Mouse (Mus musculus) lung, embryonic 15.5 days (tissue): ENCODE measurements around the gene Usmg5. TPM values are rescaled to one million over a fixed set of nuclear protein-coding genes. Genes with fewer than 3 reads are reported as not detected.

ENCODE experiments used
- polyA plus RNA-seq: library from polyadenylated mRNA; unstranded; fragments of >200 nt; fragmentation: Nextera tagmentation; extraction: Ambion mirVana; gene quantifications from 2 replicates; pipeline ENCODE4 v1.2.1, GENCODE M21; 2015

Gene Usmg5
- polyA plus RNA-seq, 1 experiment from 2014 or later = 1,027 TPM

Other genes with a start within 250 kb of the Usmg5 start
- gene Ina, start 75.9 kb downstream of the Usmg5 start, polyA plus RNA-seq = 1.0 and 2.3 TPM in 2 replicates
- 85.4 and 86.0 TPM in 2 replicates for gene Nt5c2, start 75.5 kb downstream of the Usmg5 start, polyA plus RNA-seq
- gene Pcgf6, start 39.7 kb downstream of the Usmg5 start, polyA plus RNA-seq = 15.3 and 19.3 TPM in 2 replicates
- 5.2 and 5.3 TPM in 2 replicates for gene Taf5, start 22.9 kb downstream of the Usmg5 start, polyA plus RNA-seq
- gene Pdcd11, start 121 bp upstream of the Usmg5 start, polyA plus RNA-seq = 7.8 and 8.3 TPM in 2 replicates
- gene Calhm2, start 47.6 kb upstream of the Usmg5 start, polyA plus RNA-seq = 7.1 and 9.7 TPM in 2 replicates
- gene Calhm1, start 53.6 kb upstream of the Usmg5 start, polyA plus RNA-seq = not detected in 2 replicates
- not detected in 2 replicates for gene Calhm3, start 67.1 kb upstream of the Usmg5 start, polyA plus RNA-seq
- 6.1 and 6.3 TPM in 2 replicates for gene Neurl1a, start 88.2 kb upstream of the Usmg5 start, polyA plus RNA-seq